In genomic region chr11:88608584-88608983, GRCm38 (mm10) we compare ENCODE assay signal across 12 mouse cellular contexts.
DNase-seq lines count a peak whose midpoint lies in the region; ATAC-seq and TF ChIP-seq lines count a peak whose summit lies in the region.
"Had no signal": no experiment of that assay in that cellular context is flagged by ENCODE, and none has a peak within 500 bp of the region (broad histone marks: within the 10 kb centered on the region; RNA-seq: fewer than 3 reads in every experiment).

No protein-coding gene starts in this region.

- no peaks in the 10 kb centered on the region for H3K27me3 ChIP-seq in forebrain, embryonic 15.5 days
- no peaks in the 10 kb centered on the region for H3K27me3 ChIP-seq in forebrain, postnatal 0 days (ENCODE audit: insufficient read depth, low read length)
- H3K27me3 ChIP-seq in liver, embryonic 11.5 days (replicated peaks; ENCODE audit: control insufficient read depth, insufficient read depth, low read length): no peaks in the 10 kb centered on the region
- no peaks in the 10 kb centered on the region for H3K27me3 ChIP-seq in liver, embryonic 13.5 days

- TF ChIP-seq CTCF in forebrain, postnatal 0 days (IDR thresholded peaks at IDR 0.05; ENCODE audit: low read depth): no peak

- H3K4me3 ChIP-seq in forebrain, embryonic 15.5 days: no peak overlapping the region
- no peak overlapping the region for H3K4me3 ChIP-seq in forebrain, postnatal 0 days (ENCODE audit: low read depth, low read length)
- no peak overlapping the region for H3K4me3 ChIP-seq in liver, embryonic 11.5 days (ENCODE audit: low read depth, low read length)
- no peak overlapping the region for H3K4me3 ChIP-seq in liver, embryonic 13.5 days (replicated peaks)
- H3K4me3 ChIP-seq: limb, embryonic 10.5 days had no signal

- no peak for DNase-seq in forebrain, postnatal 0 days
- no peak for DNase-seq in liver, embryonic 11.5 days (ENCODE audit: low spot score)
- no peak for DNase-seq in liver
- peak; percentile 29 for DNase-seq in CD4-positive, CD25-positive, alpha-beta regulatory T cell, adult 2 months (ENCODE audit: low read depth, low spot score)
- no peak for DNase-seq in liver, embryonic 13.5 days
- DNase-seq in adrenal gland, postnatal 14 days: no peak
- DNase-seq: cerebellum, adult 8-10 months; embryo, embryonic 11 days; kidney, postnatal 14 days had no signal

- no peak for ATAC-seq in forebrain, embryonic 15.5 days (replicated peaks)
- ATAC-seq in forebrain, postnatal 0 days: no peak
- peak; percentile 62 for ATAC-seq in liver, embryonic 11.5 days (replicated peaks; ENCODE audit: low FRiP score)
- peak; percentile 60 for ATAC-seq in liver, embryonic 13.5 days (ENCODE audit: low read depth)
- no peak for ATAC-seq in frontal cortex, adult (ENCODE audit: low TSS enrichment)

- 64% methylated on average over 4 of the region's 4 CpGs for WGBS in forebrain, embryonic 15.5 days
- 42% methylated on average over 4 of the region's 4 CpGs for WGBS in forebrain, postnatal 0 days
- 37% methylated on average over 4 of the region's 4 CpGs for WGBS in liver, embryonic 11.5 days
- 11% methylated on average over 4 of the region's 4 CpGs for WGBS in liver, embryonic 13.5 days (ENCODE audit: insufficient replicate concordance)

- H3K9me3 ChIP-seq in forebrain, embryonic 15.5 days: no peaks in the 10 kb centered on the region
- H3K9me3 ChIP-seq in forebrain, postnatal 0 days (ENCODE audit: low read length): no peaks in the 10 kb centered on the region
- H3K9me3 ChIP-seq in liver, embryonic 11.5 days (ENCODE audit: control insufficient read depth, low read length): no peaks in the 10 kb centered on the region
- no peaks in the 10 kb centered on the region for H3K9me3 ChIP-seq in liver, embryonic 13.5 days (replicated peaks)
- H3K9me3 ChIP-seq: limb, embryonic 10.5 days had no signal

- no peak overlapping the region for H3K4me2 ChIP-seq in forebrain, embryonic 15.5 days (replicated peaks)
- H3K4me2 ChIP-seq in forebrain, postnatal 0 days (ENCODE audit: low read depth): no peak overlapping the region
- H3K4me2 ChIP-seq in liver, embryonic 11.5 days: peak overlapping the region; percentile 32
- 0 out of 2 replicates have a peak overlapping the region, but pooled peaks have one; percentile 8 for H3K4me2 ChIP-seq in liver, embryonic 13.5 days

- H3K4me1 ChIP-seq in forebrain, embryonic 15.5 days: peaks cover 43% of the 10 kb centered on the region
- no peaks in the 10 kb centered on the region for H3K4me1 ChIP-seq in forebrain, postnatal 0 days (ENCODE audit: insufficient read depth)
- H3K4me1 ChIP-seq in liver, embryonic 11.5 days (replicated peaks; ENCODE audit: control insufficient read depth, insufficient read depth, low read length): peaks cover 72% of the 10 kb centered on the region
- H3K4me1 ChIP-seq in liver, embryonic 13.5 days (replicated peaks): peaks cover 80% of the 10 kb centered on the region

- no peaks in the 10 kb centered on the region for H3K36me3 ChIP-seq in forebrain, embryonic 15.5 days
- no peaks in the 10 kb centered on the region for H3K36me3 ChIP-seq in forebrain, postnatal 0 days (ENCODE audit: insufficient read depth)
- no peaks in the 10 kb centered on the region for H3K36me3 ChIP-seq in liver, embryonic 11.5 days (ENCODE audit: control insufficient read depth, insufficient read depth, low read length)
- no peaks in the 10 kb centered on the region for H3K36me3 ChIP-seq in liver, embryonic 13.5 days

- H3K9ac ChIP-seq in forebrain, embryonic 15.5 days (replicated peaks): no peak overlapping the region
- H3K9ac ChIP-seq in forebrain, postnatal 0 days: no peak overlapping the region
- no peak overlapping the region for H3K9ac ChIP-seq in liver, embryonic 11.5 days (ENCODE audit: low read depth, low read length)
- H3K9ac ChIP-seq in liver, embryonic 13.5 days: peak overlapping the region; percentile 9; the same call in 1 of the 2 replicates

- 0 out of 2 replicates have a peak overlapping the region, but pooled peaks have one; percentile 35 for H3K27ac ChIP-seq in forebrain, embryonic 15.5 days (replicated peaks)
- no peak overlapping the region for H3K27ac ChIP-seq in forebrain, postnatal 0 days (ENCODE audit: low read depth, low read length)
- H3K27ac ChIP-seq in liver, embryonic 11.5 days (ENCODE audit: low read depth, low read length): no peak overlapping the region; the same call in 1 of the 2 replicates
- peak overlapping the region; percentile 47; the same call in 1 of the 2 replicates for H3K27ac ChIP-seq in liver, embryonic 13.5 days
- H3K27ac ChIP-seq: limb, embryonic 10.5 days had no signal

Comparison
In these comparisons a context has a peak if more than half of its experiments do, and no peak if none do; other contexts are left out.
1. H3K27ac ChIP-seq: peak in forebrain, embryonic 15.5 days (single experiment) and liver, embryonic 13.5 days (single experiment); none in forebrain, postnatal 0 days (single experiment) and liver, embryonic 11.5 days (single experiment).
2. ATAC-seq: peak in liver, embryonic 11.5 days (single experiment) and liver, embryonic 13.5 days (single experiment); none in forebrain, embryonic 15.5 days (single experiment), forebrain, postnatal 0 days (single experiment) and frontal cortex, adult (single experiment).
3. H3K4me2 ChIP-seq: peak in liver, embryonic 11.5 days (single experiment) and liver, embryonic 13.5 days (single experiment); none in forebrain, embryonic 15.5 days (single experiment) and forebrain, postnatal 0 days (single experiment).